Mouse (Mus musculus): Measurements from ENCODE around the gene 1600002K03Rik.

The 1600002K03Rik gene

GRCm38 (mm10) chr10:80172527-80173292, at the start of gene 1600002K03Rik:
Gene 1600002K03Rik, plus strand, starts transcription at chr10:80172944.
- peak; percentile 91 for DNase-seq

- no peak for DNase-seq
Measured at GRCm38 (mm10) chr10:80123932-80124562, 48.7 kb upstream of the 1600002K03Rik start.

GRCm38 (mm10) chr10:80127920-80128319, 44.8 kb upstream of the 1600002K03Rik start:
- no peak for DNase-seq

GRCm38 (mm10) chr10:80129846-80130245, 42.9 kb upstream of the 1600002K03Rik start:
- no peak for DNase-seq

- no peak for DNase-seq
Measured at GRCm38 (mm10) chr10:80130403-80131031, 42.2 kb upstream of the 1600002K03Rik start.

GRCm38 (mm10) chr10:80131316-80131951, 41.3 kb upstream of the 1600002K03Rik start:
- no peak for DNase-seq

- DNase-seq: no peak
Measured at GRCm38 (mm10) chr10:80131952-80132350, 40.8 kb upstream of the 1600002K03Rik start.

- DNase-seq: no peak
Measured at GRCm38 (mm10) chr10:80133226-80133849, 39.4 kb upstream of the 1600002K03Rik start.

GRCm38 (mm10) chr10:80134421-80134820, 38.3 kb upstream of the 1600002K03Rik start:
- DNase-seq: no peak

GRCm38 (mm10) chr10:80135161-80135560, 37.6 kb upstream of the 1600002K03Rik start:
- no peak for DNase-seq

GRCm38 (mm10) chr10:80135641-80136040, 37.1 kb upstream of the 1600002K03Rik start:
- DNase-seq: no peak

- no peak for DNase-seq
Measured at GRCm38 (mm10) chr10:80136179-80136951, 36.4 kb upstream of the 1600002K03Rik start.

GRCm38 (mm10) chr10:80136952-80137625, 35.7 kb upstream of the 1600002K03Rik start:
- peak; percentile 74 for DNase-seq

GRCm38 (mm10) chr10:80137626-80138552, 34.9 kb upstream of the 1600002K03Rik start:
- no peak for DNase-seq

GRCm38 (mm10) chr10:80138553-80139438, 33.9 kb upstream of the 1600002K03Rik start, which contains the start of gene Atp5d:
Gene Atp5d, plus strand, starts transcription at chr10:80138632.
- peak; percentile 83 for DNase-seq

- no peak for DNase-seq
Measured at GRCm38 (mm10) chr10:80139439-80139775, 33.3 kb upstream of the 1600002K03Rik start.

- DNase-seq: no peak
Measured at GRCm38 (mm10) chr10:80139975-80140665, 32.6 kb upstream of the 1600002K03Rik start.

- no peak for DNase-seq
Measured at GRCm38 (mm10) chr10:80140666-80141035, 32.1 kb upstream of the 1600002K03Rik start, which contains the start of gene Cbarp. Gene Cbarp, minus strand, starts transcription at chr10:80140835.

Measured in right cerebral cortex, adult 18-20 months (tissue).